In the genomic region with DNA sequence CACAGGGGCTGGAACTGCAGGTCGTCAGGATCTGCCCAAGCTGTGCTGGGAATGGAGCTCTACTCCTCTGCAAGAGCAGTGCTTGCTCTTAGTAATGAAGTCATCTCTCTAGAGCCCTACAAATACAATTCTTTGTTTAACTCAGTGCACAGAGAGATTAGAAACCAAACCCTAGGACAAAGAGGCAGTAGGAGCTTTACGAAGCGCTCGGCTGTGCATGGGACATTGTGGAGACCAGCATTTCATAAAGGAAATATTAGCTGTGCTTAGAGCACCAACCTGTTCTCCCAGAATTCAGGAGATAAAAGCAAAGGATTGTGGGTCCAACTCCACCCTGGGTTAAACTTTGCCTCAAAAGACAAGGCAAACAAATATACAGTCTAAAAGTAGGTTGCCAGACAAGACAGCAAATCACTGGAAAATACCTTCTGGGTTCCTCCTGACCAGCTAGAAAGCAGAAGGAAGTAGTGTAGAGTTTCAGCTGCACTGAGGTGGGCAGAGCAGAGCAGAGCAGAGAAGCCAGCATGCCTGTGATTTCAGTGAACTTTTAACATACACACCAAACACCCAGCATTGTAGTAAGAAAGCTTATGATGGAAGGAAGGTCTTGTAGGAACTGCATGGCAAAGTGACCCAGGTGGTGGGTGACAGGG, we compare ENCODE assay signal across 27 mouse cellular contexts. TPM values are rescaled to one million over a fixed set of nuclear protein-coding genes. Genes with fewer than 3 reads are reported as not detected.
A peak's percentile ranks its signal among the peaks of the same experiment; 100 is the strongest.
DNase-seq lines count a peak whose midpoint lies in the region; ATAC-seq and TF ChIP-seq lines count a peak whose summit lies in the region.
"Had no signal": no experiment of that assay in that cellular context is flagged by ENCODE, and none has a peak within 500 bp of the region (broad histone marks: within the 10 kb centered on the region; RNA-seq: fewer than 3 reads in every experiment).

No protein-coding gene starts in this region.

- peak overlapping the region; percentile 78 for H3K27ac ChIP-seq in stomach, postnatal 0 days (replicated peaks)
- H3K27ac ChIP-seq: embryonic facial prominence, embryonic 12.5 days; hindbrain, embryonic 15.5 days; layer of hippocampus, adult 2 months; liver, embryonic 12.5 days had no signal

- no peak overlapping the region for H3K9ac ChIP-seq in stomach, postnatal 0 days (ENCODE audit: low read length)
- H3K9ac ChIP-seq: embryonic facial prominence, embryonic 12.5 days; hindbrain, embryonic 15.5 days; liver, embryonic 12.5 days had no signal

- 56% methylated on average over 4 of the region's 4 CpGs for WGBS in stomach, postnatal 0 days

- no peak overlapping the region for H3K4me3 ChIP-seq in stomach, postnatal 0 days (ENCODE audit: low read depth, low read length)
- H3K4me3 ChIP-seq: embryonic facial prominence, embryonic 12.5 days; hindbrain, embryonic 15.5 days; layer of hippocampus, adult 2 months; liver, embryonic 12.5 days; myocyte had no signal

- TF ChIP-seq CTCF in stomach, postnatal 0 days (IDR thresholded peaks at IDR 0.05; ENCODE audit: low read depth), result no peak

- no peaks in the 10 kb centered on the region for H3K36me3 ChIP-seq in stomach, postnatal 0 days (ENCODE audit: control insufficient read depth, insufficient read depth, low read length)
- H3K36me3 ChIP-seq: embryonic facial prominence, embryonic 12.5 days; G1E; hindbrain, embryonic 15.5 days; liver, embryonic 12.5 days had no signal

- 0 out of 2 replicates have a peak, but pooled peaks cover 2% of the 10 kb centered on the region for H3K4me1 ChIP-seq in stomach, postnatal 0 days (replicated peaks; ENCODE audit: control insufficient read depth, insufficient read depth)
- H3K4me1 ChIP-seq: embryonic facial prominence, embryonic 12.5 days; hindbrain, embryonic 15.5 days; liver, embryonic 12.5 days had no signal

- ATAC-seq in granulocyte monocyte progenitor cell, adult 5-6 weeks (replicated peaks; ENCODE audit: poor library complexity, severe bottlenecking), result peak; percentile 70
- peak; percentile 54 for ATAC-seq in megakaryocyte progenitor cell, adult 5-6 weeks (replicated peaks; ENCODE audit: poor library complexity)
- ATAC-seq in stomach, postnatal 0 days (ENCODE audit: low FRiP score, low TSS enrichment), result peak; percentile 93
- ATAC-seq: CD4-positive, CD25-positive, alpha-beta regulatory T cell, adult 4 months; forebrain, embryonic 14.5 days; liver, embryonic 12.5 days had no signal

- no peak for TF ChIP-seq EP300 in stomach, postnatal 0 days (optimal IDR thresholded peaks at IDR 0.05)

- peak; percentile 19 for DNase-seq in urinary bladder, adult 18-20 months (ENCODE audit: low spot score in 2 of 2)
- no peak for DNase-seq in urinary bladder, postnatal 4 days (ENCODE audit: low spot score in 2 of 2)
- peak; percentile 67 for DNase-seq in stomach, postnatal 0 days (ENCODE audit: low spot score)
- no peak for DNase-seq in MN1 (ENCODE audit: low spot score)
- no peak for DNase-seq in adrenal gland, postnatal 10 days
- DNase-seq: adrenal gland, postnatal 36 days; cerebellum, adult 8-10 months; gastrocnemius, postnatal 10 days; heart, adult 18-20 months; heart, postnatal 36 days; kidney, adult 2 months; kidney, postnatal 14 days; midbrain, embryonic 14.5 days; thymus, postnatal 36 days had no signal

- H3K27me3 ChIP-seq in stomach, postnatal 0 days (ENCODE audit: control insufficient read depth, insufficient read depth, low read length), result no peaks in the 10 kb centered on the region
- H3K27me3 ChIP-seq: embryonic facial prominence, embryonic 12.5 days; hindbrain, embryonic 15.5 days had no signal

- no peak overlapping the region for H3K4me2 ChIP-seq in stomach, postnatal 0 days (replicated peaks; ENCODE audit: low read depth)
- H3K4me2 ChIP-seq: embryonic facial prominence, embryonic 12.5 days; hindbrain, embryonic 15.5 days; liver, embryonic 12.5 days had no signal

- no peaks in the 10 kb centered on the region for H3K9me3 ChIP-seq in stomach, postnatal 0 days (ENCODE audit: control insufficient read depth, low read length)
- H3K9me3 ChIP-seq: embryonic facial prominence, embryonic 12.5 days; G1E; hindbrain, embryonic 15.5 days; liver, embryonic 12.5 days had no signal

RNA-seq across cellular contexts. Expression of a gene that starts 10.4 kb away (rescaled TPM):
- total RNA-seq in granulocyte monocyte progenitor cell, adult 5-6 weeks (2014; fragmentation: Nextera tagmentation), result not detected in 2 replicates
- total RNA-seq in granulocyte monocyte progenitor cell, adult 5-6 weeks (2017), result not detected in 2 replicates
- total RNA-seq in megakaryocyte progenitor cell, adult 5-6 weeks (2015), result not detected in 2 replicates
- not detected in 2 replicates for total RNA-seq in megakaryocyte progenitor cell, adult 5-6 weeks (2017)
- polyA plus RNA-seq in stomach, postnatal 0 days (2015; fragmentation: Nextera tagmentation; extraction: Ambion mirVana), result 0.13 and 0.17 TPM in 2 replicates
- total RNA-seq in adrenal gland, postnatal 10 days (2021), result under 1 TPM; 0.61 to 0.93 TPM
- total RNA-seq: adrenal gland, postnatal 36 days; G1E; gastrocnemius, postnatal 10 days; heart, postnatal 36 days had no signal
- polyA plus RNA-seq: embryonic facial prominence, embryonic 12.5 days; forebrain, embryonic 14.5 days; G1E; heart, embryonic 14.5 days; hindbrain, embryonic 15.5 days; limb, embryonic 11.5 days; liver, embryonic 12.5 days; midbrain, embryonic 14.5 days; myocyte; neural tube, embryonic 14.5 days had no signal

RNA-seq across cellular contexts. Expression of a gene that starts 36.5 kb away (rescaled TPM):
- total RNA-seq in granulocyte monocyte progenitor cell, adult 5-6 weeks (2014; fragmentation: Nextera tagmentation), result 153 and 168 TPM in 2 replicates
- 161 and 207 TPM in 2 replicates for total RNA-seq in granulocyte monocyte progenitor cell, adult 5-6 weeks (2017)
- 234 and 269 TPM in 2 replicates for total RNA-seq in megakaryocyte progenitor cell, adult 5-6 weeks (2015)
- total RNA-seq in megakaryocyte progenitor cell, adult 5-6 weeks (2017), result 143 and 175 TPM in 2 replicates
- 292 and 304 TPM in 2 replicates for polyA plus RNA-seq in stomach, postnatal 0 days (2015; fragmentation: Nextera tagmentation; extraction: Ambion mirVana)
- total RNA-seq in adrenal gland, postnatal 10 days (2021), result 100 to 1,000 TPM; 347 to 385 TPM

Comparison
In these comparisons a context has a peak if more than half of its experiments do, and no peak if none do; other contexts are left out.
1. DNase-seq: peak in urinary bladder, adult 18-20 months (2 of 2) and stomach, postnatal 0 days (single experiment); none in urinary bladder, postnatal 4 days (0 of 2), MN1 (single experiment) and adrenal gland, postnatal 10 days (single experiment).
2. Peak in every context shown above with its lines, with median percentiles within 50 percentile points of each other: ATAC-seq.